Mouse (Mus musculus): ENCODE measurements around the gene Hist2h2ab. TPM values are rescaled to one million over a fixed set of nuclear protein-coding genes. Genes with fewer than 3 reads are reported as not detected.

Hist2h2ab gene
- polyA plus RNA-seq, 1 experiment from 2014 or later = not detected

DNA sequence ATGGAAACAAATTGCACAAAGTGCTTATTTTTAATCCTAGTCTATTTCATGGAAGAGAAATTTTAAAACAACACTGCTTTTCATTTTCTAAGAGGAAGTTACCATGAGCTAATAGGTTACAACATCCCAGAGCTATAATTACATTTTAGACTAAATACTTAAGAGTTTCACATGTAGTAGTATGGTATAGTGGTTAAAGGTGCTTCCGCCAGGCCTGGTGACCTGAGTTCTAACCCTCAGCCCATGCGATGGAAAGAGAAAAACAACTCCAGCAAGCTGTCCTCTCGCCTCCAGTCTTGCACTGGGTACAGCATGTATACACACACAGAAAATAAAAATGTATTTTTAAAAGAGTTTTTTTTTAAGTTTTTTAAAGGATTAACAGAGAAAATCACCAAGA is 32.1 kb downstream of the Hist2h2ab start:
- WGBS = 88% methylated on average over 3 of the region's 3 CpGs
- no peak overlapping the region for H3K27ac ChIP-seq (replicated peaks)
- no peak for ATAC-seq (ENCODE audit: low FRiP score, low TSS enrichment)
- no peaks in the 10 kb centered on the region; the same call in 1 of the 2 replicates for H3K4me1 ChIP-seq (replicated peaks; ENCODE audit: control insufficient read depth, insufficient read depth)
- DNase-seq (ENCODE audit: low spot score) = no peak
- H3K4me3 ChIP-seq (ENCODE audit: low read depth, low read length) = no peak overlapping the region
- no peak overlapping the region for H3K4me2 ChIP-seq (replicated peaks; ENCODE audit: low read depth)
- TF ChIP-seq CTCF (IDR thresholded peaks at IDR 0.05; ENCODE audit: low read depth) (no peak), EP300 (optimal IDR thresholded peaks at IDR 0.05) (no peak)
- no peak overlapping the region for H3K9ac ChIP-seq (ENCODE audit: low read length)
- H3K9me3 ChIP-seq (ENCODE audit: control insufficient read depth, low read length) = no peaks in the 10 kb centered on the region
- no peaks in the 10 kb centered on the region for H3K27me3 ChIP-seq (ENCODE audit: control insufficient read depth, insufficient read depth, low read length)
- no peaks in the 10 kb centered on the region for H3K36me3 ChIP-seq (ENCODE audit: control insufficient read depth, insufficient read depth, low read length)

DNA sequence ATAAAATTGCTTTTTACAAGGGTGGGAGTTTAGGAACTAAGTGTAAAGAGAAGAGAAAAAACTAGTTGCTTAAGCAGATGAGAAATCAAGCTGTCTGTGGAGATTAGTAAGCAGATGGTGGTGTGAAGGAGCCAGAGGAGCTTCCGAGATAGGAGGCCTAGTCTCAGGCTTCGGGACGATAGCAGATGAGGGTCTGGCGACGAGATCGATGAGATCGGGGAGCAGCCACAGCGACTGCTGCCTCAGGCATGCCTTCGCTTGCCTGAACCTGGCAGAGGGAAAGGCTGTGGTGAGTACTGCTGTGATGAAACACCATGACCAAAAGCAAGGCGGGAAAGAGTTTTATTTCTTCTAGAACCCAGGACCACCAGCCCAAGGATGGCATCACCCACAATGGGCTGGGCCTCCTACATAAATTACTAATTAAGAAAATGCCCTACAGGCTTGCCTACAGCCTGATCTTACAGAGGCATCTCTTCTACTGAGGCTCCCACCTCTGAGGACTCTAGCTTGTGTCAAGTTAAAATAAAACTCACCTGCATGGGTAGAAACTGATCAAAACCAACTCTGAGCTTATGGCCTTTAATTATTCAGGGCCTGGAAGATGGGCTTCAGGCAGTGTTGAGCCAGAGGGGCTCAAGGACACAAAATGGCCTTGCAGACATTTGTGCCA is 35.2 kb downstream of the Hist2h2ab start:
- no peak for DNase-seq (ENCODE audit: low spot score)
- no peaks in the 10 kb centered on the region for H3K27me3 ChIP-seq (ENCODE audit: control insufficient read depth, insufficient read depth, low read length)
- no peaks in the 10 kb centered on the region for H3K36me3 ChIP-seq (ENCODE audit: control insufficient read depth, insufficient read depth, low read length)
- WGBS = 38% methylated on average over 10 of the region's 10 CpGs
- H3K4me2 ChIP-seq (replicated peaks; ENCODE audit: low read depth) = no peak overlapping the region
- H3K4me3 ChIP-seq (ENCODE audit: low read depth, low read length) = no peak overlapping the region
- H3K9ac ChIP-seq (ENCODE audit: low read length) = no peak overlapping the region
- TF ChIP-seq EP300 (optimal IDR thresholded peaks at IDR 0.05) (no peak), CTCF (IDR thresholded peaks at IDR 0.05; ENCODE audit: low read depth) (no peak)
- ATAC-seq (ENCODE audit: low FRiP score, low TSS enrichment) = no peak; the same call in 1 of the 2 replicates
- no peak overlapping the region for H3K27ac ChIP-seq (replicated peaks)
- H3K9me3 ChIP-seq (ENCODE audit: control insufficient read depth, low read length) = no peaks in the 10 kb centered on the region
- no peaks in the 10 kb centered on the region; the same call in 1 of the 2 replicates for H3K4me1 ChIP-seq (replicated peaks; ENCODE audit: control insufficient read depth, insufficient read depth)

DNA sequence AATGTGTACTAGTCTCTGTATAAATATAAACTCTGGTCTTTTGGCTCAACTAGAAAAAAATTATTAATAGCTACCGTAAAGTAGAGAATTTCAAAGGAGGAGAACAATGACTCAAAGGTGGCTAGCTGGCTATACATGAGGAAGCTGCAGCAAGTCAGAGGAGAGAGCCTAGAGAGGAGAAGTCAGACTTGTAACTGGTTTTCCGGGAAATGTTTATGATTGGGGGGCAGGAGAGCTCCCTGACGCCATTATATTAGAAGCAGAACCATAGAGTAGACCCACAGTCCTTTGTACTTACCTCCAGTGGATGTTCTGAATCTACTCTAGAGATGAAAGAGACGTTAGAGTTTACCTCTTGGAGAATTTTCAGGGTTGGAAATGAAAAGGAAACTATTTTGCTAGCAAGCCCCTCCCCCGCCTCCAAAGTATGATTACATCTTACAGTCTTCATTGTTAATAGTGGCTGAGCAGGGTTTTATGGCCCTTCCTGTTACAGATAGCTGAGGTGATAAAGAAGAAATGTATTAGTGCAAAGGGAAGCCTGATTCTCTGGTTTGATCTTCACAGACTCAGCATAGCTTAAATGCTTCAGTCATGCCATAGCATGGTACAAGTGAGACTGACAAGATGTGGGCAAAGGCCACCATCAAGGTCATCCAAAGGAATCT is 36.4 kb downstream of the Hist2h2ab start:
- ATAC-seq (ENCODE audit: low FRiP score, low TSS enrichment) = no peak; the same call in 1 of the 2 replicates
- H3K27ac ChIP-seq (replicated peaks) = 0 out of 2 replicates have a peak overlapping the region, but pooled peaks have one; percentile 56
- TF ChIP-seq EP300 (optimal IDR thresholded peaks at IDR 0.05) = no peak
- no peak for TF ChIP-seq CTCF (IDR thresholded peaks at IDR 0.05; ENCODE audit: low read depth)

DNA sequence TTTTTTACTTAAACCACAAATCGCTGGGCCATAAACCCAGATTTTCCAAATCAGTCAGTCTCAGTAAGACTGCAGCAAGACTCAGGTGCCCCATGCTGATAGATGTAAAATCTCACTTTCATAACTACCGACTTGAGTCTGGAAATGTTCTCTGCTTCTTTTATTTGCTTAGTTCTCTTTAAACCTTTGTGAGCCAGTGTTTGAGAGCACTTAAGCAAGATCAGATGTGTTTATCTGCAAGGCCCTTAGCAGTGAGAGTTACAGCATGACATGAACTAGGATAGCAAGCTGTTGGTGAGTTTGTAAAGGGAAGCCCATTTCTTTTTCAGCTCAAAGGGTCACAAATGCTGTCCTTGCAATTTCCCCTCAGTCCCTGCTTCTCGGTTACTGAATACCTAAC is 37.5 kb downstream of the Hist2h2ab start:
- ATAC-seq (ENCODE audit: low FRiP score, low TSS enrichment) = no peak
- WGBS = 57% methylated on average over 3 of the region's 3 CpGs
- no peaks in the 10 kb centered on the region for H3K27me3 ChIP-seq (ENCODE audit: control insufficient read depth, insufficient read depth, low read length)
- no peaks in the 10 kb centered on the region for H3K36me3 ChIP-seq (ENCODE audit: control insufficient read depth, insufficient read depth, low read length)
- no peak for DNase-seq (ENCODE audit: low spot score)
- no peak overlapping the region for H3K4me3 ChIP-seq (ENCODE audit: low read depth, low read length)
- no peak overlapping the region for H3K27ac ChIP-seq (replicated peaks)
- no peak overlapping the region for H3K9ac ChIP-seq (ENCODE audit: low read length)
- no peak overlapping the region for H3K4me2 ChIP-seq (replicated peaks; ENCODE audit: low read depth)
- no peak for TF ChIP-seq EP300 (optimal IDR thresholded peaks at IDR 0.05)
- no peak for TF ChIP-seq CTCF (IDR thresholded peaks at IDR 0.05; ENCODE audit: low read depth)
- no peaks in the 10 kb centered on the region for H3K9me3 ChIP-seq (ENCODE audit: control insufficient read depth, low read length)
- peaks cover 2% of the 10 kb centered on the region; the same call in 1 of the 2 replicates for H3K4me1 ChIP-seq (replicated peaks; ENCODE audit: control insufficient read depth, insufficient read depth)

More for the DNA sequence above, 36.4 kb downstream of the Hist2h2ab start:
- H3K27me3 ChIP-seq (ENCODE audit: control insufficient read depth, insufficient read depth, low read length) = no peaks in the 10 kb centered on the region
- no peaks in the 10 kb centered on the region; the same call in 1 of the 2 replicates for H3K4me1 ChIP-seq (replicated peaks; ENCODE audit: control insufficient read depth, insufficient read depth)
- H3K9ac ChIP-seq (ENCODE audit: low read length) = no peak overlapping the region
- WGBS = 44% methylated on average over 5 of the region's 5 CpGs
- no peaks in the 10 kb centered on the region for H3K9me3 ChIP-seq (ENCODE audit: control insufficient read depth, low read length)
- no peak overlapping the region for H3K4me3 ChIP-seq (ENCODE audit: low read depth, low read length)
- H3K4me2 ChIP-seq (replicated peaks; ENCODE audit: low read depth) = no peak overlapping the region
- H3K36me3 ChIP-seq (ENCODE audit: control insufficient read depth, insufficient read depth, low read length) = no peaks in the 10 kb centered on the region
- DNase-seq (ENCODE audit: low spot score) = no peak

DNA sequence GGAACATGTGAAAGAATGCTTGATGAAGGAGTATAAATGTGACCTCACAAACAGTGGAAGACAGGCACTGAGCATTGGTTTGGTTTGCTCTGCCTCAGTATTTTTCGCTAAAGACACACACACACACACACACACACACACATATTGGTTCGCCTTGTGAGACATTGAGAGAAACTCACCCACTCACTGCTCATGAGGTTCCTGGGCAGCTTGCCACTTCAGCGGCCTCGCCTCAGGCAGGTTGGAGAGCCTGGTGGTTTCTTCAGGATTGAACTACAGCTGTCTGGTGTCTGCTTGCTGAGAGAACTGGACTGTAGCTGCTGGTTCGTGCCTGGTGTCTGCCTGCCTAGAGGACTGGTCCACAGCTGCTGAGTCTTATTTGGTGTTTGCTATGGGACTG is 40.6 kb downstream of the Hist2h2ab start:
- no peaks in the 10 kb centered on the region for H3K36me3 ChIP-seq (ENCODE audit: control insufficient read depth, insufficient read depth, low read length)
- DNase-seq (ENCODE audit: low spot score) (no peak), ATAC-seq (ENCODE audit: low FRiP score, low TSS enrichment) (no peak)
- no peak overlapping the region for H3K4me3 ChIP-seq (ENCODE audit: low read depth, low read length)
- no peak overlapping the region for H3K4me2 ChIP-seq (replicated peaks; ENCODE audit: low read depth)
- no peak for TF ChIP-seq EP300 (optimal IDR thresholded peaks at IDR 0.05)
- TF ChIP-seq CTCF (IDR thresholded peaks at IDR 0.05; ENCODE audit: low read depth) = no peak
- H3K4me1 ChIP-seq (replicated peaks; ENCODE audit: control insufficient read depth, insufficient read depth) = peaks cover 2% of the 10 kb centered on the region; the same call in 1 of the 2 replicates
- no peak overlapping the region for H3K9ac ChIP-seq (ENCODE audit: low read length)
- 87% methylated on average over 5 of the region's 5 CpGs for WGBS
- H3K27me3 ChIP-seq (ENCODE audit: control insufficient read depth, insufficient read depth, low read length) = no peaks in the 10 kb centered on the region
- H3K9me3 ChIP-seq (ENCODE audit: control insufficient read depth, low read length) = no peaks in the 10 kb centered on the region
- no peak overlapping the region for H3K27ac ChIP-seq (replicated peaks)

DNA sequence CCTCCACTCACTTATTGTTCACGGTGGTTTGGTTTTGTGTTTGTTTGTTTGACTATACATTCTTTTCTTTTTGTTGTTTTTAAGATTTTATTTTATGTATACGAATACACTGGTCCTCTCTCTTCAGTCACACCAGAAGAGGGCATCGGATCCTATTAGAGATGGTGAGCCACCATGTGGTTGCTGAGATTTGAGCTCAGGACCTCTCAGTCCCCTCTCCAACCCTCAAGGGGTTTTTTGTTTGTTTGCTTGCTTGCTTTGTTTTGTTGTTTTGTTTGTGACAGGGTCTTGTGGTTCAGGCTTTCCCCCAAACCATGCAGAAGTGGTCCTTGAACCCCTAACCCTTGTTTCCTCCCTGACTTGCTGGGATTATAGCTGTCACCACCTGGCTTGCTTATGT is 42.0 kb downstream of the Hist2h2ab start:
- Histone ChIP-seq H3K4me2 (replicated peaks; ENCODE audit: low read depth) (peak overlapping the region; percentile 65), H3K36me3 (ENCODE audit: control insufficient read depth, insufficient read depth, low read length) (no peaks in the 10 kb centered on the region), H3K27ac (replicated peaks) (peak overlapping the region; percentile 98), H3K27me3 (ENCODE audit: control insufficient read depth, insufficient read depth, low read length) (no peaks in the 10 kb centered on the region), H3K9ac (ENCODE audit: low read length) (peak overlapping the region; percentile 83), H3K4me3 (ENCODE audit: low read depth, low read length) (peak overlapping the region; percentile 65), H3K4me1 (replicated peaks; ENCODE audit: control insufficient read depth, insufficient read depth) (0 out of 2 replicates have a peak, but pooled peaks cover 2% of the 10 kb centered on the region), H3K9me3 (ENCODE audit: control insufficient read depth, low read length) (no peaks in the 10 kb centered on the region)
- TF ChIP-seq EP300 (optimal IDR thresholded peaks at IDR 0.05) (no peak), CTCF (IDR thresholded peaks at IDR 0.05; ENCODE audit: low read depth) (peak; percentile 34)
- 43% methylated on average over 3 of the region's 3 CpGs for WGBS
- DNase-seq (ENCODE audit: low spot score) = no peak
- ATAC-seq (ENCODE audit: low FRiP score, low TSS enrichment) = no peak

Measured in stomach, postnatal 0 days (tissue).